Mouse (Mus musculus) megakaryocyte-erythroid progenitor cell, adult 5-6 weeks (primary cell): Measurements from ENCODE around the gene Rpn2. TPM values are rescaled to one million over a fixed set of nuclear protein-coding genes. Genes with fewer than 3 reads are reported as not detected.

ENCODE experiments used
- ATAC-seq: replicated peaks from 2 replicates; pipeline ENCODE4 v1.8.0; 2016; ENCODE audit warnings: mild to moderate bottlenecking, inconsistent platforms; ENCODE audit not compliant: severe bottlenecking, poor library complexity, low FRiP score, low TSS enrichment
- total RNA-seq, 2 experiments: library from RNA; stranded (forward) in 1 of 2; stranded (reverse) in 1 of 2; fragments of 200-1000, 215-1000 nt in 1 of 2; fragments of >200 nt in 1 of 2; fragmentation: Nextera tagmentation in 1 of 2; gene quantifications; 2 replicates each; pipeline ENCODE4 v1.2.3; 2014 to 2017

The Rpn2 gene
- total RNA-seq, 2 experiments from 2014 or later: 198 to 221 TPM

- no peak for ATAC-seq
Observed at GRCm38 (mm10) chr2:157308273-157308917, 29.6 kb downstream of the Rpn2 start.

- no peak for ATAC-seq
Observed at GRCm38 (mm10) chr2:157309611-157310010, 30.8 kb downstream of the Rpn2 start.

GRCm38 (mm10) chr2:157310963-157311637 is 32.3 kb downstream of the Rpn2 start:
- ATAC-seq: no peak

GRCm38 (mm10) chr2:157313718-157314117 is 34.9 kb downstream of the Rpn2 start:
- ATAC-seq: no peak

GRCm38 (mm10) chr2:157314310-157314709 is 35.5 kb downstream of the Rpn2 start:
- ATAC-seq: no peak

- ATAC-seq: no peak
Observed at GRCm38 (mm10) chr2:157315486-157315885, 36.7 kb downstream of the Rpn2 start.

DNA sequence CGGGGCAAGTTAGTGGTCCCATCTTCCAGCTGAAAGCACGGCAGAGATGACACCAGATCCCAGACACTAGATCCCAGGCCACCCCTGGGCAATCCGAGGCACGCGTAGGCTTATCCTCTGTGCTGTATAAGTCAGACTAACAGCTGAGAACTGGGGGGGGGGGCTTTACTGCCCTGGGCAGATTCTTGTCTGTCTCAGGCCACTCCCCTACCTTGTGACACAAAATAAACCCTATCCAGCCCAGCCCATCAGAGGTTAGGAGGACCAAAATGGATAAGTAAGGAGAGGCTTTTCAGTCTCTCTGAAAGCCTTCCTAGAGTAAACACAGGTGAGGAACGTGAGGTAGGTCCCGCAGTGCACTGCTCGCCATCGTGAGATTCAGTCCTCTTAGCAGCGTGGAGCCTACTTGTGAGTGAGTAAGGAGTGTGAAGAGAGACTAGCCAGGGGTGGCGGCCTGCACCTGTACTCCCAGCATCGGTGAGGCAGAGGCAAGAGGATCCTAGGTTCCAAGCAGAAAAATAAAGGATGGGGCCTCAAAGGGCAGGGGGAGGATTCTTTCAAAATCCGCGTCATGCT is 37.6 kb downstream of the Rpn2 start:
- no peak for ATAC-seq

- ATAC-seq: no peak
Observed at GRCm38 (mm10) chr2:157317220-157317619, 38.4 kb downstream of the Rpn2 start.

DNA sequence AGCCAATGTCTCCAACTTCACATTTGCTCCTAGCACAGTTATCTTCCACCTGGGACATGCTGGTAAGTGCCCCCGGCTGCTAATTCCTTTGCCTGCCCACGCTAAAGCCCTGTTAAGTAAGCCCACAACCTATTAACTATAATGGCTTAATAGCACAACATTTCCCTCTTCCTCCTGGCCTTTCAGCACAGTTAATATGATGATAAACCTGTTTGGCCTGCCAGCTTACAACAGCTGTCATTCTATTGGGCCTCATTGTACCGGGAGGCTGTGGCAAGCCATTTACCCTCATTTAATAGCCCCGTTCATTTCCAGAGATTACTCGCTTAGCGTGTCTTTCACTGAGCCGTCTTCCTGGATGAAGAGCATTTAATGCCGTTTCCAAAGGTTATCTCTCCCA is 41.3 kb downstream of the Rpn2 start:
- ATAC-seq: no peak

GRCm38 (mm10) chr2:157320886-157321285 is 42.1 kb downstream of the Rpn2 start:
- no peak for ATAC-seq

DNA sequence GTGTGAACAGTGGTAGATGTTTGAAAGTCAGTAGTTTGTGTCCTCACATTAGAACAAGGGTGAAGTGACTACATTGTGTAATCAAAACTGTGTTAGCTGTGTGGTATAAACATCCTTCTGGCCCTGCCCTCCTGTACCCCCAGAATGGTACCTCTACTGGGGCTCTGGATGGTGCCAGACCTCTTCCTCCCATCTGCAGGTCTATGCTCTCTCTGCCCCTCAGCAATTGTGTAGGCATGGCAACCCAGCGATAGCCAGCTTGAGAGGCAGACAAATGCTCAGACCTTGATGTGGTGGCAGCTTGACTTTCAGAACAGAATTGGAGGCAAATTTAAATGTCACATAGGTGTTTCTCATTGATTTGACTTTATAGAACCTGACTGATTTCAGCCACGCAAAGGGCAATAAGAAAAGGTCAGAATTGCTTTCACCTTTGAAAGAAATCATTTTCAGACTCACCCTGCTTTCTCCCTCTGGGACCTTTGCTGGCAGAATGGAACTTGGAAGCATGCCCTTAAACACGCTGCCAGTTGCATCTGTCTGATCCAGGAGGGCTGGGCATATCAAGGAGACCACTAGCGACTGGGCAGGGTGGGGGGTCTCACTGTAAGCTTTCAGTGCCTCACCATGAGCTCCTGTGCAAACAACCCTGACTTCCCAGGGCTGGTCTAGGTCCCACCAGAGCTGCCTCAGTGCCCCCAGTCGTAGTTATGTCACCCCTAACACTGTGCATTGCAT is 43.4 kb downstream of the Rpn2 start:
- ATAC-seq: no peak

- ATAC-seq: no peak
Observed at GRCm38 (mm10) chr2:157325238-157325637, 46.4 kb downstream of the Rpn2 start.

- no peak for ATAC-seq
Observed at GRCm38 (mm10) chr2:157328106-157328505, 49.3 kb downstream of the Rpn2 start.

DNA sequence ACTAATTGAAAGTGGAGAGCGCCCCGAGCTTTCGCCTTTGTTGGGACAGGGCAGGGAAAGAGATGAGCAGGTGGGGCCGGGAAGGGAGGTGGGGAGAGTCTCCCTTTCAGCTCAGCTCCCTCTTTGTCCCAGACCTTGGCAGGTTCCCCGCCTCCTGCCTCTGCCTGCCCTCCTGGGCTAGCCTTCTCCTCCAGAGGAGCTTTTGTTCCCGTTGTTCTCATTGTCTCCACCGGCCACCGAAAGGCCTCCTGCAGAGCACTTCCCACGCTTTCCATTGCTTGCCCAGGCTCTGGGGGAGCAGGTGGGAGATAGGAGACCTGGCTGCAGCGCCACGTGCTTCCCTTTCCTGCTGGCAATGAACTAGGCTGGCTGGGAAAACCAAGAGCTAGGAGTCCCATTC is 49.8 kb downstream of the Rpn2 start:
- no peak for ATAC-seq

- ATAC-seq: no peak
Observed at GRCm38 (mm10) chr2:157332059-157332458, 53.2 kb downstream of the Rpn2 start.

- ATAC-seq: peak; percentile 63
Observed at GRCm38 (mm10) chr2:157338663-157339062, 59.8 kb downstream of the Rpn2 start.

- no peak for ATAC-seq
Observed at GRCm38 (mm10) chr2:157339532-157339931, 60.7 kb downstream of the Rpn2 start.

DNA sequence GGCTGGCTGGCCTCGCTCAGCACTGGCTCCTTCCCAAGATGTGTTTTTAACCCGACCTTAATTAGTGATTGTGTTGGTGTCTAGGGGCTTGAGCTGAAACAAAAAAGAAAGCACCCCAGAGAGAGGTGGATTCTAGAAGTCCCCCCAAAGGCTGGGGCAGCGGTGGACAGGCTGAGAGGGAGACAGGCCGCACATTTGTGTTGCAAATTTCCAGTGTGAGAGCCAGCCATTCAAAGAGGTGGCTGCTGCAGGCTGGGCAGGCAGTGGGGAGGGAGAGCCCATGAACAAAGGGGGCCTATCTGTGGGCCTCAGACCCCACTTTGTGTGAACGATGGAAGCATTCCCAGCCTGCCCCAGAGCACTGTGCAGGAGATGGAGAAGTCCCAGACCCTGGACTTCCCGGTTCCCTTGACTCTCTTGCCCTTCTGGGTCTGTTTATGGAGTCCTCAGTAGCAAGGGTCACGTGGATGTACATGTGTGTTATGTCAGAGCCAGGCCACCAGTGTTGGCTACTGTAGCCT is 61.5 kb downstream of the Rpn2 start:
- no peak for ATAC-seq

- peak; percentile 51; the same call in 1 of the 2 replicates for ATAC-seq
Observed at GRCm38 (mm10) chr2:157341554-157342270, 62.9 kb downstream of the Rpn2 start.
